Mouse (Mus musculus) kidney, embryonic 16.5 days (tissue): ENCODE results near the gene Krt16. TPM values are rescaled to one million over a fixed set of nuclear protein-coding genes. Genes with fewer than 3 reads are reported as not detected.
"Not testable (repeated sequence)": the region's sequence is repeated elsewhere in the genome, so short reads cannot be mapped to it uniquely, and the experiment has no call there.

Source experiments
- ATAC-seq: fragments of 200-750 bp; cut with Nextera tagmentation; 2 replicates; pipeline ENCODE4 v1.8.0; 2017; ENCODE audit warnings: moderate TSS enrichment; ENCODE audit not compliant: low FRiP score, low TSS enrichment
- H3K27ac ChIP-seq: fragments of 300-500 bp; sonication (generic); 2 replicates; pipeline ENCODE4 v1.5.1; 2014; ENCODE audit warnings: low read length
- H3K27me3 ChIP-seq: fragments of 300-500 bp; sonication (generic); 2 replicates; pipeline ENCODE4 v1.6.1; 2014; ENCODE audit warnings: low read length, control low read depth, mixed read lengths; ENCODE audit not compliant: insufficient read depth
- H3K36me3 ChIP-seq: fragments of 300-500 bp; sonication (generic); 2 replicates; pipeline ENCODE4 v1.6.1; 2014; ENCODE audit warnings: low read length, control low read depth, mixed read lengths; ENCODE audit not compliant: insufficient read depth
- H3K4me1 ChIP-seq: fragments of 300-500 bp; sonication (generic); 2 replicates; pipeline ENCODE4 v1.6.1; 2014; ENCODE audit warnings: low read length, control low read depth, mixed read lengths; ENCODE audit not compliant: insufficient read depth
- H3K4me2 ChIP-seq: fragments of 300-500 bp; sonication (generic); replicated peaks from 2 replicates; pipeline ENCODE4 v1.6.1; 2014; ENCODE audit warnings: low read depth, low read length
- H3K4me3 ChIP-seq: fragments of 300-500 bp; sonication (generic); 2 replicates; pipeline ENCODE4 v1.5.1; 2014; ENCODE audit warnings: mild to moderate bottlenecking, low read length
- H3K9ac ChIP-seq: fragments of 300-500 bp; sonication (generic); replicated peaks from 2 replicates; pipeline ENCODE4 v1.6.1; 2014; ENCODE audit warnings: low read length
- H3K9me3 ChIP-seq: fragments of 300-500 bp; sonication (generic); 2 replicates; pipeline ENCODE4 v1.6.1; 2016; ENCODE audit warnings: low read length, control low read depth
- WGBS: fragments of 180-500 bp; shearing (Covaris S2); extraction: QIAGEN DNeasy Blood & Tissue Kit; methylation state at CpG from one replicate; pipeline ENCODE4 v1.1.7; 2014; 5-methylcytosine and 5-hydroxymethylcytosine counted together
- polyA plus RNA-seq: library from polyadenylated mRNA; unstranded; fragments of >200 nt; fragmentation: Nextera tagmentation; extraction: Ambion mirVana; gene quantifications from 2 replicates; pipeline ENCODE4 v1.2.1, GENCODE M21; 2015

Gene Krt16
- polyA plus RNA-seq, 1 experiment from 2014 or later: not detected

DNA sequence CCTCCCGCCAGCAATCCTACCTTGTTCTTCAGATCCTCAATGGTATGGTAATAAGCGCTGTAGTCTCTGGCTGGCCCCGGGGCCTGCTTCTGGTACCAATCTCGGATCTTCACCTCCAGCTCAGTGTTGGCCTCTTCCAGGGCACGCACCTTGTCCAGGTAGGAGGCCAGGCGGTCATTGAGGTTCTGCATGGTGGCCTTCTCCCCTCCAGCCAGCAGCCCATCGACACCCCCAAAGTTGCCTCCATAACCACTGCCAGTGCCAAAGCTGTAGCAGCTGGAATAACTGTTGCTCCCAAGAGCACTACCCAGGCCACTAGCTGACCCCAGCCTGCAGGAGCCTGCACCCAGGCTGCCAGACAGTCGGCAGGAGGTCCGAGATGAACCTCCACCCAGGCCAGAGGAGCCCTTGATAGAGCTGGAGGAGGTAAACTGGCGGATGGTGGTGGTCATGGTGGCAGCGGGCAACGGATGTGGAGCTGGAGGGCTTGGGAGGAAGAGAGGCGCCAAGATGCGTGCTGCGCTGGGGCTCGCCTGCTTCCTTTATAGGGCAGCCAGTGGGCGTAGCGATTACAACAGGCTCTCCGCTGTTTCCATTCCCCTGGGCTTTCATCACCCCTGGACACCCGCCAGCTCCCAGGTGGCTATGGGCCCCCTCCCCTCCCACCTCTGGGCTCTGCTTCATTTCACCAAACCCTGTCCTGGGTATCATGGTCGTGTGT, 12.0 kb upstream of the Krt16 start, which contains the start of gene Krt17:
Gene Krt17, minus strand, starts transcription at position 516 of the 721 bp plus-strand sequence.
- no peak within 1 kb of the TSS for H3K27ac ChIP-seq

DNA sequence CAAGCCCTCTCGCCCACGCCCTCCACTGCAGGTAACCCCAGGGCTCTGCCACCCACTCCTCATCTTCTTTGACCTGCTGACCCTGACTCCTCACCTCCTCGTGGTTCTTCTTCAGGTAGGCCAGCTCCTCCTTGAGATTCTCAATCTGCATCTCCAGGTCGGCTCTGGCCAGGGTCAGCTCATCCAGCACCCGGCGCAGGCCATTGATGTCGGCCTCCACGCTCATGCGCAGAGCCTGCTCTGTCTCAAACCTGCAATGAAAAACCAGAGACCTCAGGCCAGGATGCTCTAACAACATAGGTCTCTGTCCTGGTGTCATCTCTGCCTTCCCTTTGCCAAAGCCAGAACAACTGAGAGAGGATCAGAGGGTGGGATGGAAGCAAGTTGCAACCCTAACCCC, 10.4 kb upstream of the Krt16 start:
- no peak overlapping the region for H3K4me2 ChIP-seq
- no peak overlapping the region for H3K4me3 ChIP-seq
- 88% methylated on average over 9 of the region's 9 CpGs for WGBS
- H3K9me3 ChIP-seq: no peaks in the 10 kb centered on the region
- no peaks in the 10 kb centered on the region for H3K27me3 ChIP-seq
- no peak for ATAC-seq
- H3K4me1 ChIP-seq: no peaks in the 10 kb centered on the region
- H3K9ac ChIP-seq: no peak overlapping the region
- H3K36me3 ChIP-seq: no peaks in the 10 kb centered on the region
- no peak overlapping the region for H3K27ac ChIP-seq

More for the DNA sequence above, 12.0 kb upstream of the Krt16 start, which contains the start of gene Krt17:
- H3K4me1 ChIP-seq: no peaks in the 10 kb centered on the region
- no peaks in the 10 kb centered on the region for H3K27me3 ChIP-seq
- ATAC-seq: no peak
- H3K9me3 ChIP-seq: no peaks in the 10 kb centered on the region
- no peak within 1 kb of the TSS for H3K4me2 ChIP-seq
- WGBS: 88% methylated on average over 21 of the region's 21 CpGs
- no peaks in the 10 kb centered on the region for H3K36me3 ChIP-seq
- H3K9ac ChIP-seq: no peak within 1 kb of the TSS
- no peak within 1 kb of the TSS for H3K4me3 ChIP-seq

DNA sequence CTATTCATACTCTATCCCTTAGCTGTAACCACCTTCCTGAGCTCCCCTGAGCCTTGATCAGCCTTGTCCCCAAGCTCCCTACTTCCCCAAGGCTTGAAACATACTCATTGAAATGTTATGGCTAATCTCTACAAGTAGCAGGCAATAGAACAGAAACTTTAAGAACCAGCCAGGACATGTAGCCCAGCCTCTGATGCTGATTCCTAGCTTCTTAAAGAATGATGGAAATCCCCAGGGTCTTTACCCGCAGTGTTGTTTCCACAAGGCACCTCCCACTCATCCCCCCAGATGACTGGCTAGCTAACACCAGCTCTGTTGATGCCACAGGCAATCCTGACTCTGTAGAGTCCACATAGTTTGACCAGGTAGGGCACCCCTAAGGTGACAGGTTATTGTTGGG, 9.3 kb upstream of the Krt16 start:
- Histone ChIP-seq H3K27ac (no peak overlapping the region), H3K4me2 (no peak overlapping the region), H3K36me3 (no peaks in the 10 kb centered on the region), H3K9ac (no peak overlapping the region), H3K4me3 (no peak overlapping the region), H3K4me1 (no peaks in the 10 kb centered on the region), H3K27me3 (no peaks in the 10 kb centered on the region), H3K9me3 (no peaks in the 10 kb centered on the region)
- 71% methylated on average over 1 of the region's 1 CpGs for WGBS
- ATAC-seq: no peak

DNA sequence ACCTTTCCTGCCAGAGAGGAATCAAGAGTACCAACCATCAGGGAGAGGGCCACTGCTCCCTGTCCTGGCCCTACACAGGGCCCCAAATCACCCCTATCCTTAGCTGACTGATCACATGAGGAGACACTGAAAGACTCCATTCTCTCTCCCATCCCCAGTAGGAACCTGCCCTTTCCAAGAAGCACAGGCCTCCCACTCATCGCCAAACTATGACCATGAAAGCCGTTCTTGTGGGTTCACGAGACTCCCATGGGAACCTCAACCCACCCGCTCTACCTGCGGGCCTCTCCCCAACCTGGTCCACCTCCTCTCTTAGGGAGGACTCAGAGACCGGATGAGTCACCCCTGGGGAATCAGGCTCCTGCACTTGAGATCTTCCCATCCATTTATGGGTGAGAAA, 6.8 kb upstream of the Krt16 start:
- Histone ChIP-seq H3K27ac (no peak overlapping the region), H3K36me3 (no peaks in the 10 kb centered on the region), H3K9me3 (no peaks in the 10 kb centered on the region), H3K4me1 (no peaks in the 10 kb centered on the region), H3K4me2 (no peak overlapping the region), H3K9ac (no peak overlapping the region), H3K4me3 (no peak overlapping the region), H3K27me3 (no peaks in the 10 kb centered on the region)
- ATAC-seq: no peak
- WGBS: 91% methylated on average over 6 of the region's 6 CpGs

DNA sequence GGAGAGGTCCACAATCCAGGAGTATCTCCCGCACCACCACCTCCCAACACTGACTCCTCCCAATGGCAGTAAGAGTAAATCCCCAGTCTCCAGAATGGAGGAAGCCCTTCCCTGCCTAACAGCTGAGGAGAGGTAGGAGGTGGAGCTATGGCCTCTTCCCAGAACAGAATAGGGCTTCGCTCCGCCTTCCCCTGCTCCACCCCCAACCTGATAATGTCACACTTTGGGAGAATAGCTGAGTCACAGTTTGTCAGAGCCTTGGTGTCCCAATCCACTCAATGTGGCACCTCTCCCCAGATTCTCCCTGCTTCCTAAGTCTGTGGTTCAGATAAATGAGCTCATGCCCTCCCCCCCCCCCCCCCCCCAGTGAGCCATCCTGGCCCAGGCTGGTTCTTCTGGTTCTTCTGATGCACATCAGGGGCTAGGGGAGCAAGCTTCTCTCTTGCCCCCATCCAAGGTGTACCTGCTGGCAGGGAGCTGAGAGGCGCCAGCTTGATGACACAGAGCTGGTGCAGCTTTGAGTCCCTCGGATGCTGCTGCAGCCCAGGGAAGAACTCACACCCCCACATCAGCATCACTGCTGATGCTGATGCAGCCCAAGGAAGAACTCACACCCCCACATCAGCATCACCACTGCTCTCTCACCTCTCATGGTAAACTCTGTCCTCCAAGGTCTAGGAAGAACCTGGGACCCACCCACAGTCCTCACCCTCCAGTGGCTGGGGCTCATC, 5.8 kb upstream of the Krt16 start:
- Histone ChIP-seq H3K4me3 (no peak overlapping the region), H3K4me1 (no peaks in the 10 kb centered on the region), H3K36me3 (no peaks in the 10 kb centered on the region), H3K27ac (no peak overlapping the region), H3K4me2 (no peak overlapping the region), H3K9me3 (no peaks in the 10 kb centered on the region), H3K9ac (no peak overlapping the region), H3K27me3 (no peaks in the 10 kb centered on the region)
- ATAC-seq: no peak
- WGBS: 63% methylated on average over 5 of the region's 5 CpGs

DNA sequence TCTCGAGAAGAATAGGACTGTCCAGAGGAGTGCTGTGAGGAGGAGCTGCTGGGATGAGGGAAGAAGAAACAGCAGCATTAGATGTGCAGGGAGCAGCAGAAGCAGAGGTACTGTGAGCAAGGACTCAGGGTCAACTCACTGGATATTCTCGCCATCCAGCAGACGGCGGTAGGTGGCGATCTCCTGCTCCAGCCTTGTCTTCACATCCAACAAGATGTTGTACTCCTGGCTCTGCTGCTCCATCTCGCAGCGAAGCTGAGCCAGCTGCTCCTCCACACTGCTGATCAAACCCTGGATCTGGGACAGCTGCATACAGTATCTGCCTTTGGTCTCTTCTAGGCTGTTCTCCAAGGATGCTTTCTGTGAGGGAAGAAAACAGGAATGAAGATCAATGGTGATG, 2.2 kb downstream of the Krt16 start:
- not testable (repeated sequence) for H3K4me1 ChIP-seq, H3K27me3 ChIP-seq, H3K36me3 ChIP-seq, H3K9ac ChIP-seq, H3K9me3 ChIP-seq, H3K4me3 ChIP-seq, H3K27ac ChIP-seq, H3K4me2 ChIP-seq, ATAC-seq
- 70% methylated on average over 7 of the region's 7 CpGs for WGBS

DNA sequence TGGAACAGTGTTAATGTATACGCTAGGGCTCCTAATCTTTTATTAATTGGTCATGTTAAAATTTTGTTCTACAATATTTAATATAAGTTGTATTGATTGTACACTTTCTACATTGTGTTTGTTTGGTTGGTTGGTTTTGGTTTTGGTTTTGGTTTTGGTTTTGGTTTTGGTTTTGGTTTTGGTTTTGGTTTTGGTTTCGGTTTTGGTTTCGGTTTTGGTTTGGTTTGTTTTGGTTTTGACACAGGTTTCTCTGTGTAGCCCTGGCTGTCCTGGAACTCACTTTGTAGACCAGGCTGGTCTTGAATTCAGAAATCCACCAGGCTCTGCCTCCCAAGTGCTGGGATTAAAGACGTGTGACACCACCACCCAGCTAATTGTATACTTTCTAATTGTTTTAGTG, 8.4 kb downstream of the Krt16 start:
- not testable (repeated sequence) for H3K9me3 ChIP-seq, ATAC-seq, H3K27ac ChIP-seq, H3K27me3 ChIP-seq, H3K4me1 ChIP-seq, H3K4me3 ChIP-seq, H3K4me2 ChIP-seq, H3K36me3 ChIP-seq, H3K9ac ChIP-seq
- 89% methylated on average over 4 of the region's 4 CpGs for WGBS

DNA sequence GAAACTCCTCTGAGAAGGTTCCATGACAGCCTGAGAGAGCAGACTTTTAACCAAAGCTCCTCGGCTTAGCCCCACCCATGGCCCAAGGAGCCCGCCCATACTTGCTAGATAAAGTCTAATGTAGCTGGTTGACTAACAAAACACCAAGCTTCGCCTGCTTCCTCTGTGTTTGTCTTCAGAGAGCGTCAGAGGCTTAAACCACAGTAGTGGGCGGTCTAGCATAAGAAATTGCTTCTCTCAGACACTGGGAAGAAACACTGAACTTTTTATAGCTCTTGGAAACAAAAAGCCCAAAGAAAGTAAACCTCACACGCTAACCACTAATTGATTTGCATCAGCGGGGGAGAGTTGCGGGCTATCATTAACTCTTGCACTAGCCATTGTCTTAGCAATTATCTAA, 27.0 kb downstream of the Krt16 start:
- no peaks in the 10 kb centered on the region for H3K36me3 ChIP-seq
- H3K4me2 ChIP-seq: no peak overlapping the region
- H3K9ac ChIP-seq: no peak overlapping the region
- H3K4me1 ChIP-seq: no peaks in the 10 kb centered on the region
- no peaks in the 10 kb centered on the region for H3K27me3 ChIP-seq
- peaks cover 6% of the 10 kb centered on the region; the same call in 1 of the 2 replicates for H3K9me3 ChIP-seq
- no peak for ATAC-seq
- H3K27ac ChIP-seq: no peak overlapping the region
- no peak overlapping the region for H3K4me3 ChIP-seq
- 65% methylated on average over 8 of the region's 8 CpGs for WGBS

DNA sequence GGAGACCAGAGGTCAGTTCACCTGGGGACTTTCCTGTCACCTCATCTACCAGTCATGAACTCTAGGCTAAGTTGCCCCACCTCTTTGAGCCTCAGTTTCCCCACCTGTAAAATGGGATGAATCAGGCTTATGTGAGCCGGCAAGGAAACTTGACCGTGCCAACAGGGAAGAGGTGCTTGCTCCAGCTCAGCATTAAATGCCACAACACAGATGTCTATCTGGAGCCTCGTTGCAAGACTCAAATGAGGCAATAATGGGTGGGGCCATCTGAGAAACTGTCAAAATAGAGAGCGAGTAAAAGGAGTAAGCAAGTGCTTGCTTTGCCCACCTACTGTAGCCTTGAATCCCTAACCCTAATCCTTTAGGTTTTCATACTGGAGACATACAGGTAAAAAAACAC, 29.4 kb downstream of the Krt16 start:
- Histone ChIP-seq H3K27ac (no peak overlapping the region), H3K4me3 (no peak overlapping the region), H3K9ac (no peak overlapping the region), H3K4me1 (no peaks in the 10 kb centered on the region), H3K4me2 (no peak overlapping the region), H3K36me3 (no peaks in the 10 kb centered on the region), H3K27me3 (no peaks in the 10 kb centered on the region), H3K9me3 (no peaks in the 10 kb centered on the region)
- WGBS: 87% methylated on average over 4 of the region's 4 CpGs
- no peak for ATAC-seq

DNA sequence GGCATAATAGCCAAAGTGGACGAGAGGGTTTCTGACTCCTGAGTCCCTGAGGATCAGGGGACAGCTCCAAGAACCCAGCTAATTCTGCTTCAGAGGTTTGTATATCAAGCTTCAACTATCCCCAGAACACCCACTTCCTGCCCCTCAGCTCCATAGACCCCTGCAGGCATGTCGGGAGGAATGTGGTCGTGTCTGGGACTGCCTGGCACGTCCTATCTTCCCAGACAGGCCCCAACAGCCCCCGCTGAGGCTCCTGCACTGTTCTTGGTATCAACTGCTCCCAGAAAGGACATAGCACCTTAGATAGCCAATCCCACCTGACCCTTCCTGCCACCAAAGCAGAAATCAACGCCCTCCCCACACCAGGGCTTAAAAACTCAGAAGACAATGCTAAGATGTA, 40.2 kb downstream of the Krt16 start:
- no peak overlapping the region for H3K4me2 ChIP-seq
- 49% methylated on average over 6 of the region's 6 CpGs for WGBS
- H3K4me3 ChIP-seq: no peak overlapping the region
- no peak overlapping the region for H3K27ac ChIP-seq
- H3K9me3 ChIP-seq: no peaks in the 10 kb centered on the region
- no peaks in the 10 kb centered on the region for H3K36me3 ChIP-seq
- no peak overlapping the region for H3K9ac ChIP-seq
- H3K27me3 ChIP-seq: no peaks in the 10 kb centered on the region
- H3K4me1 ChIP-seq: no peaks in the 10 kb centered on the region
- ATAC-seq: no peak
